Mouse (Mus musculus): ENCODE data around the gene Slitrk3. TPM values are rescaled to one million over a fixed set of nuclear protein-coding genes. Genes with fewer than 3 reads are reported as not detected.

Gene Slitrk3
- polyA plus RNA-seq, 1 experiment from 2014 or later: 8.4 TPM

DNA sequence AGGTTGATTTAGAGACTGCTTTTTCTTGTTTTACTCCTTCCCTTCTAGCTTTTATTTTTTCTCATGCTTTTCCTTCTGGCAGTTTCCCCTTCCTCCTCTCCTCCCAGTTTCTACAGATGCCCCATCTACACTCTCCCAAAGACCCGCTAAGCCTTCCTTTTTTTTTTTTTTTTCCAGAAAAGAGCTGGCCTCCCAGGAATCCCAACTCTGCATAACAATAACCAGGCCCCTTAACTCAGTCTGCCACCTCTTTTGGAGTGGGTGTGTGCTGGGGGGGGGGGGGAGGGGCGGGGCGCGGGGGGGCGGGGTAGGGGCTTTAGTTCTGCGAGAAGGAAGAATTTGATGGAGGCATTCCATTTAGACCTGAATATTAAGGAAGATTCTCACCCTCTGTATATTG, 51.6 kb downstream of the Slitrk3 start:
- H3K36me3 ChIP-seq: no peaks in the 10 kb centered on the region

DNA sequence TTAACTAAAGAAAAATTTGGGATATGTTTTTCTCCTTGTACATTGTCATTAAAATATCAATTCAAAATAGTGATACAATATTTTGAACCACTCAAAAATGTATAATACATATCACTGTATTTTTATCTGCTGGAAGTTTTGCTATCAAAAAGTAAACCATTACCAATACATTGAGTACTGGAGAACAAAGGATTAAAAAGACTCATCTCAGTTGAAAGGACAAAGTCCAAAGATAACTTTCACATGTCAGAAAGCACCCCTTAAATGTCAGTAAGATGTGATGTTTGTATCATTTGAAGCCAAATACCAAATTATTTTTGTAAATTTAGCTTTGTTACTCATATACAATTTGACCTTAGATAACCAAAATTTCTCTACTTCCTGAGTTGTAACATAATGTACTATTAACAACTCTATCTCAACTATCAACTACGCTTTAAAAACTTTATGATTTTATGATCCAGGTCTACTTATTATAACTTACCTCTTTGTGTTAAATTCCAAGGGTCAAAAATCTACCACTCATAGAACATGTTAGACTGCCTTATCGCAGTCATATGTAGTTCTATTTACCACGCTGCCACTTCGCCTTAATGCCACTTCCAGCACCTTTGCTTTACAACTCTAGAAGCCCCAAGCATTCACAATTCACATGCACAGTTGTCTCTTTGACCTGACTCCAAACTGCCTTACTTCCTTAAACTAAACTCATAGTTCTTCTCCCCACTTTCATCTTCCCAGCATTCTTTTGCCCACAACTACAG, 54.5 kb downstream of the Slitrk3 start:
- Histone ChIP-seq H3K9me3 (no peaks in the 10 kb centered on the region), H3K27ac (no peak overlapping the region), H3K4me3 (no peak overlapping the region), H3K36me3 (no peaks in the 10 kb centered on the region), H3K4me1 (no peaks in the 10 kb centered on the region), H3K27me3 (replicated peaks) (no peaks in the 10 kb centered on the region), H3K9ac (no peak overlapping the region), H3K4me2 (replicated peaks) (no peak overlapping the region)
- WGBS: 93% methylated on average over 4 of the region's 4 CpGs
- ATAC-seq (ENCODE audit: low FRiP score, low read depth): no peak

More for the DNA sequence above, 51.6 kb downstream of the Slitrk3 start:
- Histone ChIP-seq H3K9ac (no peak overlapping the region), H3K27ac (no peak overlapping the region), H3K4me2 (replicated peaks) (no peak overlapping the region), H3K4me3 (no peak overlapping the region), H3K9me3 (no peaks in the 10 kb centered on the region), H3K27me3 (replicated peaks) (no peaks in the 10 kb centered on the region), H3K4me1 (no peaks in the 10 kb centered on the region)
- WGBS: 2% methylated on average over 6 of the region's 6 CpGs
- no peak for ATAC-seq (ENCODE audit: low FRiP score, low read depth)

DNA sequence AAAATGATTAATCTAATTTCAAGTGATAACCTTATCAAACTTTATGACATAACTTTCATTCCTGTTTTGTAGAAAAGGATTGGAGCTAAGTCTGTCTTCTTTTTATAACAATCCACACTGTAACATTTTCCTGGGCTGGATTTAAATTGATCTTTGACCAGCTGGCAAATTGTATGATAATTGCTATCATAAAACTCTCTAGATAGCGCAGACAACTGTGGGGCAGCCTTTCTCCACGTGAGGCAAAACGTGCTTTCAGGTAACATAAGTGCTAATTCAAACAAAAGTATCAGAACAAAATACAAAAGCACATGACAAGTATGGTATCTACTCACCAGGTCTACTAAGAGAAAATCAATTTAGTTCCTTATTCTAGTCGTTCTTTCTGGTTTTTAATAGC, 60.1 kb downstream of the Slitrk3 start:
- Histone ChIP-seq H3K36me3 (no peaks in the 10 kb centered on the region), H3K9me3 (no peaks in the 10 kb centered on the region), H3K27me3 (replicated peaks) (no peaks in the 10 kb centered on the region), H3K27ac (no peak overlapping the region), H3K9ac (no peak overlapping the region), H3K4me1 (no peaks in the 10 kb centered on the region), H3K4me3 (no peak overlapping the region), H3K4me2 (replicated peaks) (no peak overlapping the region)
- ATAC-seq (ENCODE audit: low FRiP score, low read depth): no peak
- WGBS: 60% methylated on average over 4 of the region's 4 CpGs

Other genes with a start within 250 kb of the Slitrk3 start
- not detected in 2 replicates for gene Sis, start 89.9 kb downstream of the Slitrk3 start, polyA plus RNA-seq (2016; fragmentation: Nextera tagmentation; extraction: Ambion mirVana)